Mouse (Mus musculus) erythroblast, adult 5-6 weeks (primary cell): ENCODE results near the gene Zfp811. TPM values are rescaled to one million over a fixed set of nuclear protein-coding genes. Genes with fewer than 3 reads are reported as not detected.
"Not testable (repeated sequence)": the region's sequence is repeated elsewhere in the genome, so short reads cannot be mapped to it uniquely, and the experiment has no call there.

Experiments
- ATAC-seq: replicated peaks from 2 replicates; pipeline ENCODE4 v1.8.0; 2016; ENCODE audit warnings: moderate number of reproducible peaks, mild to moderate bottlenecking, moderate TSS enrichment, inconsistent platforms; ENCODE audit not compliant: poor library complexity, low FRiP score, severe bottlenecking
- total RNA-seq, 2 experiments: library from RNA; stranded (forward) in 1 of 2; stranded (reverse) in 1 of 2; fragments of 150-400 nt in 1 of 2; fragments of 200-764, 138-1000 nt in 1 of 2; gene quantifications; 2 replicates each; pipeline versions ENCODE4 v1.2.3 to v1.2.4; 2015 to 2017; ENCODE audit warnings: low replicate concordance in 2 of 2

Zfp811 gene
- total RNA-seq (2015; ENCODE audit: low replicate concordance) (not detected in 2 replicates), total RNA-seq (2017; ENCODE audit: low replicate concordance) (not detected in 2 replicates)

DNA sequence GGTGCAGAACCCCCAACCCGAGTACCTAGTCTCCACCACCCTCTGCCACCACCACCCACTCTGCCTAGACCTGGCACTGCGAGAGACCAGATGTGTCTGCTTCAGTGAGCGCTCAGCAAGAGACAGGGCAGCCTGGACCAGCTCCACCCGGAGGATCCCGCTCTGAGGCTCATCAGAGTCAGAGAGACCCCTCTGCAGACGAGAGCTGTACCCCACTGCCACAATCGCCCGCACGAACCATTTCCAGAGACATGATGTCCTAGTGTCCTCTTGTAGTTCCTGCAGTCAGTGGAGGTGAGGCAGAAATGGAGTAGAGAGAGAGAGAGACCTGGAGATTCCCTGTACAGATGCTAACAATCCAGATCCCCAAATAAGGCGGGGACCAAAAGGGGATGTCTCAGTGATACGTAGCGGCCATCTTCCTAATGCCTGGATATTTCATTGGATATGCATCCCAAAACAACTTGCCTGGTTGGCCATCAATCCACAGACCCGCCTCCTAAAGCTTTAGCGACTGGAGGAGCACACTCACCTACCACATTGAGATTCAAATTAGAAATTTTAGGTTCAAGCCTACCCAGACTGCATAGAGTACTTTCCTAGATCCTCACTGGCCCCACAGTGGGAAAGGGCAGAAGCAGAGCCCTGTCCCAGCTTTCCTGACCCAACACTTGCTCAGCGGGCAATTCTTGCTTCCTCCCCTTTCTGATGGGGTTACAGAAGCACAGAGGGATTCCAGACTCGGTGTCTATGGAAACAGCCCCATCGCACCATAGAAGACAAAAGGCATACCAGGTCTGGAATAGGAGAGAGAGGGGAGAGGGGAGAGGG, at the start of gene Zfp811:
Zfp811 (minus strand) TSS at position 388 of the 831 bp plus-strand sequence.
- ATAC-seq: no peak

DNA sequence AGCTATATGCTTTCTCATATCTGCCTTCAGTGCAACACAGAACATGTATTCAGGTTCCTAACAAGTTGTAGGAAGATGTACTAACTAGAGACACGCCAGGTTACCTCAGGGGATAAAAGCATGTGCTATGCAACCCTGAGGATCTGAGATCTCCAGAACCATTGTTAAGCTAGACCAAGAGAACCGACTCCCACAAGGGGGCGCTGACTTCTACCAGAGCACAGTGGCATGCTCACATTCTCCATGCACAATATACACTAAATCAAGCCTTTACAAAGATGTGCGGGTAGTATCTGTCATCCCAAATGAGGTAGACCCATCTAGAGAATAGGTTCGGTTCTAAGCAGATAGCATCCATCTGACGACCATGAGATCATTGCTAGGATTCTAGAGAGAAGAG, 47.0 kb upstream of the Zfp811 start:
- not testable (repeated sequence) for ATAC-seq

DNA sequence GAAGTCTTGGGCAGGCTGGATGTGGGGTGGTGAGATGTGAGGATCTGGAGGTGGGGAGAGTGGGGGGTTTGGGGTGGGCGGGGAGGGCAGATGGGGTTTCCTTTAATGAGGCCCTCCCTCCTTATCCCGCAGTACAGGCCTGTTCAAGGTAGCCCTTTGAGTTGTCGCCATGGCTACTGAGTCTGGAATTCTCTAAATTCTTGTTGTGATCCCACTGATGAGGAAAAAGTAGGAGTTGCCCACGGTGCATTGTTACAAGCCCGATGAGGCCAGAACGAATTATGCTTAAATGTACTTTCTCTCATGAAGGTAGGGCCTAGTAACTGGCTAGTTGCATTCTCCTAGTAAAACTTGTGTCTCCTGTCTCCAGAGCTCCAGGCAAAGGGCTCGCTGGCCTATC, 41.9 kb upstream of the Zfp811 start:
- no peak for ATAC-seq

DNA sequence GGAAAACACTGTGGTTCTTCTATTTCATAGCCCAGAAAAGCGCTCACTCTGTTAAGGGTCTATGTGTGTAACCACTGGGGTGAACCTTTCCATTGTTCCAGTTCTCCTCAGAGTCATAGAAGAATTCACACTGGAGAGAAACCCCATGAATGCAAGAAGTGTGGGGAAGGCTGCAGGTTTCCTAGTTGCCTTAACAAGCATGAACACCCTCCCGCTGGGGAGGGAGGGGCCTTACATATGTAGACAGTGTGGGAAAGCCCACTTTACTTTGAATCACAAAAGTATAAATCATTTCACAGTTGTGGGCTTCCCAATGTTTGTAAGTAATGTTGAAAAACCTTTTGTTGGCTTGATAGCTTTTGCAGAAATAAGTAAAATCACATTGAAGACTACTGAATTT, 31.7 kb upstream of the Zfp811 start:
- no peak for ATAC-seq

DNA sequence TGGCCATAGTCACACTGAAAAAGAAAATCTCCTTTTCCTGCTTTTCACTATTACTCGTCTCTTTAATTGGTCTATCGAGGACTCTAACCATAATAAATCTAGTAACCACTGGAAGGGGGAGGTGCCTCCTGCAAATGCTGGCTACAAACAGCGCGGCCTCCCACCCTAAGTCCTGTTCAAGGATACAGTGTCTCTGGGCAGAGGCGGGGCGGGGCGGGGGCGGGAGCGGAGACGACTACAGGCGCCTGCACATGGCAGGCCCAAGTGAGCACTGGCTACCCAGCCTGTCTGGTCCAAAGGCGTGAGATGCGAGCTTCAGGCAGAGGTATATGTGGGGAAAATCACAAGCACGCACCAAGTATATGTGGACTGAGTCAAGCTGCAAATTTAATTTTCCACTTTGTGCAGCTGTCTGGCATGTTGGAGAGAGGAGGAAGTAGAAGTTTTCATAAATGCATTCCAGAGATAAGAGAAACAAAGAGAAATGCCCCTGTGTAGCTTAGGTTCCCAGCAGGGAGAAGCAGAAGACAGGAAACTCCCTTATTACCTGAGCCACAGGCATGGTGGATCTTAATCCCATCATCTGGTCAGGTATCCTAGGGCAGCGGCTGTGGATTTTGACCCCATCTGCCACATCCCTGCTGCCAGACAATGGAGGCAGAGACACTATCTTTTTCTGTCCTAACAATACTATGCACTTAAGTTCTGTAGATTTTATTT, 29.5 kb upstream of the Zfp811 start:
- ATAC-seq: no peak

DNA sequence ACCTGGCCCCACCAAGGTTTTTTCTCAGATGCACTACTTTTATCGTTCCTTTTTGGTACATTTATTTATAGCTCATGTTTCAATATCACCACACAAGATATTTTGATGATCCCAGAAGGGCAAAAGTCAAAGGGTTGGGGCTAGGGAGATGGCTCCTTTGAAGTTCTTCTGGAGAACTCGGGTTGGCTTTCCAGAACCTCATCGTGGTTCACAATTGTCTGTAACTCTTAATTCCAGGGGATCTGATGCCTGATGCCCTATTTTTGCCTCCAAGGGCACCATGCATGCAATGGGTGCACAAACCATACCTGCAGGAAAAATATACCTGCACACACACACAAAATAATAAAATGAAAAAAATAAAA, 20.7 kb upstream of the Zfp811 start:
- no peak for ATAC-seq

DNA sequence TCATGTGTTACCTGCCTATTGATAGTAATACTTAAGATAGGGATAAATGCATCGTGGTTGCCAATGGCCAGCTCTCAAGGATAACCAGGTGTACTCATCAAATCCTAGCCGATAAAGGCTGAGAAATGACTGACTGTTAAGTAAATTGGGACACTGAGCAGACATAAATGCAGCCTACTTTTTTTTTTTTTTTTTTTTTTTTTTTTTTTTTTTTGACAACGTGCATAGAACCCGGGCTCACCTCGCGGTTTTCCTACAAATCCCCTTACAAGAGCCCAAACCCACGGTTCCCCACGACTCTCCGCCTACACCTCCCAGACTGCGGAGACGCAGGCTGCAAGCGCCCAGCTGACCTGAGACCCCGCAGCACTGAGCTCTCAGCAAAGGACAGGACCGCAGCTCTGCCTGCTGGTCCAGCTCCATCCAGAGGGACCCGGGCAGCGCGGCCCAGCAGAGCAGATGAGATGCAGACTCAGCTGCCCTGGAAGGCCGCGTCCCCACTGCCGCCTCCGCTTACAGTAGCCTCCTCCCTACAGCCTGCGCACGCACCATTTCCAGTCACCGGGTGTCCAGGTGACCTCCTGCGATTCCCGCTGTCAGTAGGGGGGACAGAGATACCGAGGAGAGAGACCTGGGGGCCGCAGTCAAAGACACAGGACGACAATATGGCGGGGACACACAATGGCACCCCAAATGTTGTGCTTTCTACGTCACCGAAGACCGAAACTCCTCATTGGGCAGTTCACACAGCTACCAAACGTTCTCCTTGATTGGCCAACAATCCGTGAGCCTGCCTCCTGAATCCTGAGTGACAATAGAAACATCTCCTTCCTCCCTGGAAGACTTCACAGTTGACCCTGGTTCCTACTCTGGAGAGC, 20.0 kb upstream of the Zfp811 start, which contains the start of gene Zfp799:
Zfp799 (minus strand) TSS at position 722 of the 878 bp plus-strand sequence.
- ATAC-seq: peak; percentile 87

DNA sequence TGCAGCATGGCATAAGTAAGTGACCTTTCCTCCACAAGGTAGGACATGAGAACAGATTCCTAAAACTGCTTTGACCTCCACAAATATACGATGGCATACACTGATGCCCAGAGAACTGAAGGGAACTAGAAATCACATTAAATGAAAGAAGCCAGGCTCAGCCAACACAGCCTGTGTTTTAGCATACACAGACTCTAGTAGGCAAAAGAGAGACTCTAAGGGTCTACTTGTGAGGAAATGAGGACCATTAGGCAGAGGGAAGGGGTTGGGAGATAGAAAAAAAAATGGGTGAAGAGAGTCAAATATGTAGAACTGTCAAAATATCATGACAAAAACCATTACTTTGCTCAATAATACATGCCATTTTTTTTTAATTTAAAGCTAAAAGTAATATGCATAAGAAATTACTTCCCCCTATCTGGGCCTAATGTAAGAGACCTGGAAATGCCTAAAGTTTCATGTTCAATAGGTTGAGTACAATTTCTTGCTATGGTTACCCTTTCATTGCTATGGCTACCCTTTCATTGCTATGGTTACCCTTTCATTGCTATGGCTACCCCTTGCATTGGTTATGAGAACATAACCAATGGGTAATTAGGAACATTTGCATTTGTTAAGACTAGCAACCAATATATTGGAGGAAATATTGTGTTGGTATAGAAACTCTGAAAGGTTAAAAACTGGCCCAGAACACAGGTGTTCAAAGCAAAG, 6.5 kb upstream of the Zfp811 start:
- ATAC-seq: no peak

DNA sequence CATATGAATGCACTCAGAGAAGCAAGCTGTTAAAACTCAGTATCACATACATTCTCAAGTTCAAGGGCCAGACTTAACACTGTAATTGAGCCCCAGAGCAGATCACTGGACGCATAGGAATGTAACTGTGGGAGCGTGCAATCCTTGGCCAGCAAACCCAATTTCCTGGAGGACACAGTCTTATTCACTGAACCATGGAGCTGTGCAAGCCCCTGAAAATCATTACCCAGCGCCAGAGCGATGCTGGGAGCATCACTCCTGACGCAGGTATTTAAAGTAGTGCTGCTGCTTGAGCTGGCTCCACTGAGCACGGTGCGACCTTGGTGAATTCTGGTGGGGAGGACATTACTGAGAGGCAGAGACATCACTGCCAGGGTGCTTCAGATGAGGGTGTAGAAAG, 4.4 kb upstream of the Zfp811 start:
- no peak for ATAC-seq

DNA sequence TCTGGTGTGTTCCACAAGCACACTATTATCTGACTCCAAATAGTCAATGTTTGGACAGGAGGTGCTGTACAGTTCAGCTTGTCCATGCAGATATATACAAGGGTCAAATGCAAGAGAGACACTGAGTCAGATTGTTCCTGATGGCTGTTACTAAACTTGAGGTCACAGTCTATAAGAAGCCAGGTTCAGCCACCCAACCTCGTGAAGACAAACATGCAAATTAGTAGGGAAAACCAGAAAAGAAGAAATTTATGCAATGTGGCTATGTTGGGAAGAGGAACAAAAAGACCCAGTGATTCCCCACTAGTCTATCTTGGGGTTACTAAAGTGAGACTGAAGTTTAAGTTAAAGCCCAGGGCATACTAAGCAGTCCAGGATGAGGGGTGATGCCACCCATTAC, 917 bp upstream of the Zfp811 start:
- no peak for ATAC-seq

DNA sequence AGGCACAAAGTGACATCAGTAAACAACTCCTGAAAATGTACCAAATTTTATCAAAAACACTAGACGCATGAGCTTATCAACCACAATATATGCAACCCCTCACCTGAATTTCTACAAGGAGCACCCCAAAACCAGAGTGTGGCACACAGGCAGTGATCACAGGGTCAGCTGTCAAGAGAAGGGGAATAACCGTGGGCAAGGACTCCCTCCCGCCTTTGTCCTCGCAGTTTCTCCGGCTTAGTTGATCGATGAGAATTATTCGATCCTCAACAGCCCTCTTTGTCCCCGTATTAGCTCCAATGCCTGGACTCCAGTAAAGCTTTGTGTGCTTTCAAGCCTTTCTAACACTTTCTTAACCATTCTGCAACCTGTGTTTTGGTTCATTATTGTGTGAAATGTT, 810 bp downstream of the Zfp811 start:
- no peak for ATAC-seq

DNA sequence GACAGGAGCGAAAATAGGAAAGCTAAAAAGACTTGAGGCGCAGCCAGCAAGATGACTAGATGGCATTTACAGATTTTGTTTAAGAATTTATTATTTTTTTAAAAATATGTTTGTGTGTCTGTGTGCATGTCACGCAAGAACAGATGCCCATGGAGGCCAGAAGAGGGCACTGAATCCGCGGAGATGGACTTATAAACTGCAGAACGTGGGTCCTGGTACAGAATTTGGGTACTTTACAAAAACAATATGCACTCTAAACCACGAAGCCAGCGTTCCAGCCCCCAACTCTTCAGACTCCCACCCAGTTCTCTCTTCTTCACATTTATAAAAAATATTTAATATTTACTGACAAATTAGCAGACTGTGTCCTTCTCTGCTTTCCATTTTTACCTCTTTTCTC, 20.5 kb downstream of the Zfp811 start:
- ATAC-seq: no peak

DNA sequence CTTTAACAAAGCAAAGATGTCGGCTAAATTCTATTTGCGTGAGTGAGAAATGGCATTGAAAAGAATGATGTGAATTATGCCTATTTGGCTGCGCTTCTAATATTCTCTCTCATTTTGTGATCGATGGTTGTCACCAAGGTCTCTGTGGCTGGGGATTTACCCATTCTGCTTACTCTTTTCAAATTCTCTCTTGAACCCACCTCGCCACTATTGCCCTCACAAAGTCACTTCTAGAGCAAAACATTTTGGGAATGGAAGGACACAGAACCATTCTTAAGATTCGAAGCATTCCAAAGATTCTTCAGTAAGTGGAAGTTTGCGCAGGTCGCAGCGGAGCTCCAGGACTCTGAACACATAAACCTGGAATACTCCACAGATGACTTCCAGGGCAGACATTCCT, 21.2 kb downstream of the Zfp811 start:
- ATAC-seq: peak; percentile 10; the same call in 1 of the 2 replicates

DNA sequence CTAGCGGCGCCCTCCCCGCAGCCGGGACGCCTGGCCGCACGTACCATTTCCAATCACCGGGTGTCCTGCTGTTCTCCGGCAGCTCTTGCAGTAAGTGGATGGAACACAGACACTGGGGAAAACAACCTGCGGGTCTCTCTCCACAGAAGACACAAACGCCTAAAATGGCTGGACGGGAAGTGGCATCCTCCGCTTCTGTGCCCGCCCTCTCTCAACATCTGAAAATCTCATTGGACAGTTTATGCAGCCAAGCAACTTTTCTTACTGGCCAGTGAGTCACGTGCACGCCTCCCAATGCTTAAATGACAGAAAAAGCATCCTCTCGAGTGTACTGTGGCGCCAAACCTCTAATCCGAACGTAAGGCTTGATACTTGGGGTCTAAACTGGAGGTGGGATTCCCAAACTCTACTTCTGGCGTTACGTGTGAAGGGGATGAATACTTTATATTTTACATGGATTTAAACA, 21.6 kb downstream of the Zfp811 start, which contains the start of gene Zfp871:
Zfp871 (minus strand) TSS at position 194 of the 466 bp plus-strand sequence.
- ATAC-seq: peak; percentile 98

DNA sequence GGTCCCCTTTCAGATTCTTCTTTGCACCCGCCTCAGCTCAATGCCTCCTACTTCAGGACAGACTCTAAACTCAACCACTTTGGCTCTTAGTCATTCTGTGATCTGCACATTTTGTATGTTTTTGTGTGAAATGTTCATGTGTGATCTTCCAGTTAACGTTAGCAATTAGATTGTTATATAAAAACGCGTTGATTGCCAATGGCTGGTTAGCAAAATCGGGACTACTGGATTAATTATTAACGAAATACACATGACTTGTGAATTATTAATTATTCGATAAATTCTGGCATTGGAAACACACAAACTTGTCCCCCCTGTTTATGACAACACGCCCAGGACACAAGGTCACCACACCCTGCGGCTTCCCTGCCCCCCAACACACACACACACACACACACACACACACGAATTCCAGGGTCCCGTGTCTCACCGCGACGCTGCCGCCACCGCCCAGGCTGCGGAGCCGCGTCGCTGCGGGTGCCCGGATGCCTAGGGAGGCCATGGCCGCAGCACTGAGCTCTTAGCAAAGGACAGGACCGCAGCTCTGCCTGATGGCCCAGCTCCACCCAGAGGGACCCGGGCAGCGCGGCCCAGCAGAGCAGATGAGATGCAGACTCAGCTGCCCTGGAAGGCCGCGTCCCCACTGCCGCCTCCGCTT, 22.2 kb downstream of the Zfp811 start:
- ATAC-seq: peak; percentile 80

DNA sequence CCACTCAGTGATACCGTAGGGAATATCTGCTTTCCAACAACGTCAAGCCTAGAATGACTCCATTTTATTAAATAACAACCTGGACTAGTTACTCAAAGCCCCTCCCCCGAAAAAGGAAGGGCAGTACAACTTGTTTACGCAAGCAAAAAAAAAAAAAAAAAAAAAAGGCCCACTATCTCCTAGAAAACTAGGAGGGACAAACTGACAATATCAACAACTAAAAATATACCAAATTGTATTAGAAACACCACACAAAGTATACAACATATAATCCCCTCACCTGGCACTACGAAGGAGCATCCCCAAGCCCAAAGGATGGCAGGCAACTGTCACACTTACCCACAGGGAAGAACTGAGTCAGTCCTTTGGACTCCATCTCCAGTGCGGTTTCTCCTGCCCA, 22.8 kb downstream of the Zfp811 start:
- ATAC-seq: peak; percentile 18; the same call in 1 of the 2 replicates

DNA sequence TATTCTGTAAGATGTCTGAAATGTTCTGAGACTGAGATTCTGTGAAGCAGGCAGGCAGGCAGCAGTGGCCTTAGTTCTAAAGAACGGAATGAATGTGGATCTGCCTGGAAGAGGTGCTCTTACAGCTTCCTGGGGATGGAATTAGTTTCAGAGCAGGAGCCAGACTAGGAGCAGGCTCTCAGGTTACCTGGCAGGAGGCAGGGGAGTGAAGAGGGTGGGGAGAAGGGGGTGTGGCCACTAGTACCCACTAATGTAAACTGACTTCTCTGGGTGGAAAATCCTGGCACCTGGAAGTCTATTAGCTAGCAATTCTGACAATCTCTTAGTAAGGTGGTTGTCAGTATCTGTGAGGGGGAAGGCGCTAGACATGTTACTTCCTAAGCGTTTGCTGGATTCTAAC, 24.1 kb downstream of the Zfp811 start:
- no peak for ATAC-seq

DNA sequence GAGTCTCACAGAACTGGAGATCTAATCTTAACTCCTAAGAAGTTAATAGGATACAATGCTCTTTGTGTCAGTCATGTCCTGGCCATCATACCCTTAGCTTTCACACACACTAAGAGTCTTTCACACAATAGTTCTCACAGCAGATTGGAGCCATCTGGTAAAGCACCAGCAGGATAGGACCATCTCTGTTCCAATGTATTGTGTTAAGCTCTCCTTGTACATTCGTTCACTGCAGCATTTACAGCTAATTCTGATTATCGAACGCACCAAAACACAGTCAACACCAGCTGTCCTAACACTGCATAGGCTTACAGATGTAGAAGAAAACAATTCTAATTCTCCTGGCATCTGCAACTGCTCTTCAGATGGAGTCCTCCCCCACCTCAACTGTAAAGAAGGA, 32.2 kb downstream of the Zfp811 start:
- ATAC-seq: no peak

DNA sequence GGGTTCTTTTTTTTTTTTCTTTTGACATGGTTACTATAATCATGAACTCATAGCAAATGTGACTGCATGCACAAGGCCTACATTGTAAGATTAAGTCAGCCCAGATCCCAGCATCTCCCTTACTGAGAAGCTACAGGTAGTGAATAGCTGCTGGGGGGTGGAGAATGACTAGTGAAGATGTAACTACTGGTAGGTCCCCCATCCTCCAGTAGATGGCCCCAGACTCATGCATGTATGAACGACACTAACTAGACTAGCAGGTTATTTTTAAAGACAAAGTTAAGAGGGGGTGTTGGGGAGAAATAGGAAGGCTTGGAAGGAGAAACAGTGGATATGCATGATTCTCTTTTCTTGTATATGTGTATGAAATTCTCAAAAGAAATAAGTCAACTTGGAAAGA, 38.5 kb downstream of the Zfp811 start:
- no peak for ATAC-seq
